Mouse (Mus musculus) megakaryocyte, embryonic 14.5 days (primary cell): Measurements from ENCODE around the gene Ccdc78.

Source experiments
- FLI1 ChIP-seq: IDR thresholded peaks from 2 replicates; pipeline ENCODE4 v1.6.1; 2012; ENCODE audit warnings: low read length, inconsistent platforms, mixed read lengths
- GATA1 ChIP-seq: IDR thresholded peaks from 3 replicates; pipeline ENCODE4 v1.6.1; 2012; ENCODE audit warnings: mixed read lengths, low read length, inconsistent platforms, borderline replicate concordance

GRCm38 (mm10) chr17:25809606-25810340, 23.4 kb downstream of the Ccdc78 start:
- TF ChIP-seq GATA1 (no peak), FLI1 (no peak)
